8 mouse cellular contexts compared by ENCODE assay signal in genomic region chr5:115489699-115490637, GRCm38 (mm10). TPM values are rescaled to one million over a fixed set of nuclear protein-coding genes. Genes with fewer than 3 reads are reported as not detected.
A peak's percentile ranks its signal among the peaks of the same experiment; 100 is the strongest.
DNase-seq lines count a peak whose midpoint lies in the region; ATAC-seq and TF ChIP-seq lines count a peak whose summit lies in the region.

No protein-coding gene starts in this region.

- WGBS in embryonic facial prominence, embryonic 13.5 days: under 1% methylated on average over 50 of the region's 50 CpGs
- WGBS in limb, embryonic 14.5 days: under 1% methylated on average over 50 of the region's 50 CpGs
- under 1% methylated on average over 50 of the region's 50 CpGs for WGBS in midbrain, postnatal 0 days

- no peaks in the 10 kb centered on the region for H3K9me3 ChIP-seq in embryonic facial prominence, embryonic 13.5 days
- no peaks in the 10 kb centered on the region for H3K9me3 ChIP-seq in limb, embryonic 14.5 days (ENCODE audit: control insufficient read depth, low read length)
- no peaks in the 10 kb centered on the region for H3K9me3 ChIP-seq in midbrain, postnatal 0 days (ENCODE audit: low read length)

- DNase-seq in 3T3-L1 (ENCODE audit: low read depth, low spot score): peak; percentile 99
- DNase-seq in adrenal gland, postnatal 36 days: peak; percentile 87 to 88
- peak; percentile 93 for DNase-seq in heart, adult 8-10 months (ENCODE audit: low spot score)
- peak; percentile 93 for DNase-seq in kidney, adult 9 months
- peak; percentile 91 for DNase-seq in limb, embryonic 14.5 days (ENCODE audit: low spot score)
- peak; percentile 94 for DNase-seq in midbrain, postnatal 0 days (ENCODE audit: low spot score)
- DNase-seq in spleen, postnatal 14 days (ENCODE audit: low spot score in 2 of 2): peak; percentile 73 to 83

- no peaks in the 10 kb centered on the region for H3K36me3 ChIP-seq in embryonic facial prominence, embryonic 13.5 days
- H3K36me3 ChIP-seq in limb, embryonic 14.5 days (ENCODE audit: control insufficient read depth, insufficient read depth, low read length): no peaks in the 10 kb centered on the region
- H3K36me3 ChIP-seq in midbrain, postnatal 0 days (ENCODE audit: insufficient read depth, low read length): no peaks in the 10 kb centered on the region

- H3K27me3 ChIP-seq in embryonic facial prominence, embryonic 13.5 days: no peaks in the 10 kb centered on the region
- H3K27me3 ChIP-seq in limb, embryonic 14.5 days (ENCODE audit: control insufficient read depth, insufficient read depth, low read length): no peaks in the 10 kb centered on the region
- H3K27me3 ChIP-seq in midbrain, postnatal 0 days (ENCODE audit: insufficient read depth, low read length): no peaks in the 10 kb centered on the region

- ATAC-seq in embryonic facial prominence, embryonic 13.5 days (ENCODE audit: insufficient number of reproducible peaks, insufficient read depth, low FRiP score, low TSS enrichment, low read depth): peak; percentile 68
- ATAC-seq in limb, embryonic 14.5 days (ENCODE audit: low FRiP score, low read depth): peak; percentile 74
- ATAC-seq in midbrain, postnatal 0 days (ENCODE audit: low FRiP score): peak; percentile 88

- peak overlapping the region; percentile 41 for H3K4me3 ChIP-seq in embryonic facial prominence, embryonic 13.5 days
- peak overlapping the region; percentile 39 for H3K4me3 ChIP-seq in limb, embryonic 14.5 days (replicated peaks; ENCODE audit: low read length)
- H3K4me3 ChIP-seq in midbrain, postnatal 0 days (ENCODE audit: low read depth, low read length): peak overlapping the region; percentile 40

- H3K9ac ChIP-seq in embryonic facial prominence, embryonic 13.5 days: peak overlapping the region; percentile 84
- peak overlapping the region; percentile 86 for H3K9ac ChIP-seq in limb, embryonic 14.5 days (ENCODE audit: low read depth, low read length, severe bottlenecking)
- peak overlapping the region; percentile 89 for H3K9ac ChIP-seq in midbrain, postnatal 0 days (replicated peaks; ENCODE audit: low read length, poor library complexity, severe bottlenecking)

- TF ChIP-seq CTCF in midbrain, postnatal 0 days (IDR thresholded peaks at IDR 0.05): no peak

- peak overlapping the region; percentile 64 for H3K4me2 ChIP-seq in embryonic facial prominence, embryonic 13.5 days
- peak overlapping the region; percentile 68 for H3K4me2 ChIP-seq in limb, embryonic 14.5 days (replicated peaks; ENCODE audit: low read depth, low read length, severe bottlenecking)
- peak overlapping the region; percentile 65 for H3K4me2 ChIP-seq in midbrain, postnatal 0 days (ENCODE audit: low read depth, low read length, poor library complexity, severe bottlenecking)

- H3K27ac ChIP-seq in embryonic facial prominence, embryonic 13.5 days: peak overlapping the region; percentile 100
- H3K27ac ChIP-seq in limb, embryonic 14.5 days (replicated peaks; ENCODE audit: low read depth, low read length): peak overlapping the region; percentile 100
- peak overlapping the region; percentile 100 for H3K27ac ChIP-seq in midbrain, postnatal 0 days (ENCODE audit: low read depth, low read length)

- TF ChIP-seq POLR2A in limb, embryonic 14.5 days (IDR thresholded peaks at IDR 0.05; ENCODE audit: borderline replicate concordance, extremely low read depth, insufficient read depth, insufficient read length): peak; percentile 97; the same call in 1 of the 2 replicates

- H3K4me1 ChIP-seq in embryonic facial prominence, embryonic 13.5 days: peaks cover 44% of the 10 kb centered on the region
- H3K4me1 ChIP-seq in limb, embryonic 14.5 days (ENCODE audit: control insufficient read depth, insufficient read depth, low read length): peaks cover 22% of the 10 kb centered on the region
- H3K4me1 ChIP-seq in midbrain, postnatal 0 days (ENCODE audit: insufficient read depth, low read length): peaks cover 6% of the 10 kb centered on the region; the same call in 1 of the 2 replicates

RNA-seq across cellular contexts. Expression of gene Sirt4, which starts 5.4 kb away (rescaled TPM):
- 10 to 100 TPM; 20.8 to 22.6 TPM for total RNA-seq in adrenal gland, postnatal 36 days (2021)
- polyA plus RNA-seq in embryonic facial prominence, embryonic 13.5 days (2015; fragmentation: Nextera tagmentation; extraction: Ambion mirVana): 24.8 and 28.1 TPM in 2 replicates
- 10 to 100 TPM; 17.9 to 21.4 (median 19.6) TPM for total RNA-seq in heart, adult 8-10 months (2022)
- 69.2 and 82.4 TPM in 2 replicates for polyA plus RNA-seq in limb, embryonic 14.5 days (2012; rRNA removed)
- 20.4 and 24.1 TPM in 2 replicates for polyA plus RNA-seq in limb, embryonic 14.5 days (2014; fragmentation: Nextera tagmentation; extraction: Ambion mirVana)
- 19.5 and 25.6 TPM in 2 replicates for total RNA-seq in midbrain, postnatal 0 days (2014; rRNA removed)
- polyA plus RNA-seq in midbrain, postnatal 0 days (2015; fragmentation: Nextera tagmentation; extraction: Ambion mirVana): 22.4 and 27.0 TPM in 2 replicates

RNA-seq across cellular contexts. Expression of gene Pxn, which starts 16.5 kb away (rescaled TPM):
- 10 to 100 TPM; 33.5 to 54.2 TPM for total RNA-seq in adrenal gland, postnatal 36 days (2021)
- 39.6 and 44.2 TPM in 2 replicates for polyA plus RNA-seq in embryonic facial prominence, embryonic 13.5 days (2015; fragmentation: Nextera tagmentation; extraction: Ambion mirVana)
- total RNA-seq in heart, adult 8-10 months (2022): 10 to 100 TPM; 31.2 to 43.4 (median 34.1) TPM
- polyA plus RNA-seq in limb, embryonic 14.5 days (2012; rRNA removed): 119 and 145 TPM in 2 replicates
- 25.0 and 26.3 TPM in 2 replicates for polyA plus RNA-seq in limb, embryonic 14.5 days (2014; fragmentation: Nextera tagmentation; extraction: Ambion mirVana)
- total RNA-seq in midbrain, postnatal 0 days (2014; rRNA removed): 34.6 and 39.4 TPM in 2 replicates
- 15.3 and 15.9 TPM in 2 replicates for polyA plus RNA-seq in midbrain, postnatal 0 days (2015; fragmentation: Nextera tagmentation; extraction: Ambion mirVana)

RNA-seq across cellular contexts. Expression of gene Pla2g1b, which starts 23.9 kb away (rescaled TPM):
- not detected for total RNA-seq in adrenal gland, postnatal 36 days (2021)
- polyA plus RNA-seq in embryonic facial prominence, embryonic 13.5 days (2015; fragmentation: Nextera tagmentation; extraction: Ambion mirVana): not detected in 2 replicates
- not detected for total RNA-seq in heart, adult 8-10 months (2022)
- not detected in 2 replicates for polyA plus RNA-seq in limb, embryonic 14.5 days (2012; rRNA removed)
- polyA plus RNA-seq in limb, embryonic 14.5 days (2014; fragmentation: Nextera tagmentation; extraction: Ambion mirVana): not detected in 2 replicates
- not detected in 2 replicates for total RNA-seq in midbrain, postnatal 0 days (2014; rRNA removed)
- polyA plus RNA-seq in midbrain, postnatal 0 days (2015; fragmentation: Nextera tagmentation; extraction: Ambion mirVana): not detected in 2 replicates

Comparison
In these comparisons a context has a peak if more than half of its experiments do, and no peak if none do; other contexts are left out.
1. Peak in every context shown above with its lines: DNase-seq, ATAC-seq, H3K4me3 ChIP-seq and H3K27ac ChIP-seq.